Mouse (Mus musculus) kidney, adult 2 months (tissue): Measurements from ENCODE around the gene Wdr63. TPM values are rescaled to one million over a fixed set of nuclear protein-coding genes. Genes with fewer than 3 reads are reported as not detected.
A peak's percentile ranks its signal among the peaks of the same experiment; 100 is the strongest.

Experiments
- DNase-seq: peaks from one replicate; pipeline ENCODE4 v3.0.0; 2021
- H3K27ac ChIP-seq: fragments of 200-500 bp; 2 replicates; pipeline ENCODE4 v1.5.1; 2012; ENCODE audit warnings: low read depth, low read length, control low read depth, inconsistent platforms; ENCODE audit not compliant: insufficient read depth
- H3K27me3 ChIP-seq: fragments of 200-500 bp; replicated peaks from 2 replicates; pipeline ENCODE4 v1.6.1; 2012; ENCODE audit warnings: mild to moderate bottlenecking, moderate library complexity, low read length, inconsistent platforms; ENCODE audit not compliant: control insufficient read depth, insufficient read depth
- H3K36me3 ChIP-seq: fragments of 200-500 bp; 2 replicates; pipeline ENCODE4 v1.6.1; 2012; ENCODE audit warnings: mild to moderate bottlenecking, moderate library complexity, low read length, inconsistent platforms; ENCODE audit not compliant: control insufficient read depth, insufficient read depth
- H3K4me1 ChIP-seq: fragments of 200-500 bp; 2 replicates; pipeline ENCODE4 v1.6.1; 2011; ENCODE audit warnings: low read length; ENCODE audit not compliant: control insufficient read depth, insufficient read depth
- H3K4me3 ChIP-seq: fragments of 200-500 bp; 2 replicates; pipeline ENCODE4 v1.5.1; 2011; ENCODE audit warnings: mild to moderate bottlenecking, low read depth, low read length, control low read depth; ENCODE audit not compliant: insufficient read depth
- CTCF ChIP-seq: fragments of 200-500 bp; conservative IDR thresholded peaks from 2 replicates; pipeline ENCODE4 v1.5.1; 2011; ENCODE audit warnings: low read depth, mild to moderate bottlenecking, control low read depth, low read length, moderate library complexity, mixed read lengths; ENCODE audit not compliant: insufficient read depth, insufficient read length
- POLR2A ChIP-seq: fragments of 200-500 bp; IDR thresholded peaks from one replicate; pipeline ENCODE4 v1.6.1; 2011; ENCODE audit warnings: low read depth, low read length, control low read depth
- WGBS: fragments of 180-500 bp; shearing (Covaris S2); methylation state at CpG from one replicate; pipeline ENCODE4 v1.1.7; 2018; 5-methylcytosine and 5-hydroxymethylcytosine counted together
- polyA plus RNA-seq: library from polyadenylated mRNA; depleted of rRNA; stranded (reverse); fragments of >200 nt; gene quantifications from 2 replicates; pipeline ENCODE4 v1.2.3, GENCODE M21; 2012

Gene Wdr63
- polyA plus RNA-seq, 1 experiment = not detected

- TF ChIP-seq CTCF (no peak), POLR2A (no peak)
- no peak overlapping the region for H3K4me3 ChIP-seq
- 97% methylated on average over 6 of the region's 6 CpGs for WGBS
These were observed 82.4 kb downstream of the Wdr63 start for GRCm38 (mm10) chr3:146025499-146025898.

DNA sequence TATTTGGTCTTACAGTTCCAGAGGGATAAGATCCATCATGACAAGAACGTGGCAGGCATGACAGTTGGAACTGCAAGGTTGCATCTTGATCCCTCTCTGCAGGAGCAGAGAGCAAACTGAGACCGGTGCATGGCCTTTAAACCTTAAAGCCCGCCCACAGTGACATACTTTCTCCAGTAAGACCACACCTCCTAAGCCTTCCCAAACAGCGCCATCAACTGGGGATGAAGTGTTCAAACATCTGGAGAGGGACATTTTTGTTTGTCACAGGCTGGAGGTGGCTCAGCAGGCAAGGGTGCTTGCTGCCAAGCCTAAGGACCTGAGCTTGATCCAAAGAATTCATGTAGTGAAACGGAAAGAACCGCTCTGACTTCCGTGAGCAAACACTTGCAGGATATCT, 83.2 kb downstream of the Wdr63 start:
- no peaks in the 10 kb centered on the region for H3K36me3 ChIP-seq
- no peaks in the 10 kb centered on the region for H3K4me1 ChIP-seq
- WGBS = 90% methylated on average over 7 of the region's 7 CpGs
- H3K27me3 ChIP-seq = no peaks in the 10 kb centered on the region
- peak; percentile 15 for DNase-seq
- TF ChIP-seq CTCF = no peak
- no peak for TF ChIP-seq POLR2A
- no peak overlapping the region for H3K4me3 ChIP-seq
- no peak overlapping the region for H3K27ac ChIP-seq

More at GRCm38 (mm10) chr3:146025499-146025898, 82.4 kb downstream of the Wdr63 start:
- DNase-seq = no peak
- no peak overlapping the region for H3K27ac ChIP-seq
- no peaks in the 10 kb centered on the region for H3K27me3 ChIP-seq
- H3K4me1 ChIP-seq = no peaks in the 10 kb centered on the region
- H3K36me3 ChIP-seq = no peaks in the 10 kb centered on the region

- no peak for DNase-seq
- WGBS = 89% methylated on average over 9 of the region's 9 CpGs
- Histone ChIP-seq H3K36me3 (peaks cover 4% of the 10 kb centered on the region), H3K4me3 (no peak overlapping the region), H3K4me1 (no peaks in the 10 kb centered on the region), H3K27ac (no peak overlapping the region), H3K27me3 (no peaks in the 10 kb centered on the region)
- TF ChIP-seq POLR2A (no peak), CTCF (no peak)
These were observed 85.7 kb downstream of the Wdr63 start for GRCm38 (mm10) chr3:146022232-146022631.

GRCm38 (mm10) chr3:146017521-146017920, 90.4 kb downstream of the Wdr63 start:
- 70% methylated on average over 9 of the region's 9 CpGs for WGBS
- Histone ChIP-seq H3K4me3 (no peak overlapping the region), H3K27me3 (no peaks in the 10 kb centered on the region), H3K36me3 (peaks cover 6% of the 10 kb centered on the region), H3K4me1 (no peaks in the 10 kb centered on the region), H3K27ac (no peak overlapping the region)
- DNase-seq = no peak
- TF ChIP-seq CTCF (no peak), POLR2A (no peak)

- DNase-seq = no peak
- no peak for TF ChIP-seq POLR2A
- Histone ChIP-seq H3K27me3 (no peaks in the 10 kb centered on the region), H3K36me3 (peaks cover 6% of the 10 kb centered on the region), H3K4me1 (no peaks in the 10 kb centered on the region), H3K27ac (no peak overlapping the region), H3K4me3 (no peak overlapping the region)
- WGBS = 85% methylated on average over 13 of the region's 13 CpGs
These were observed 91.0 kb downstream of the Wdr63 start for GRCm38 (mm10) chr3:146016979-146017378.

DNA sequence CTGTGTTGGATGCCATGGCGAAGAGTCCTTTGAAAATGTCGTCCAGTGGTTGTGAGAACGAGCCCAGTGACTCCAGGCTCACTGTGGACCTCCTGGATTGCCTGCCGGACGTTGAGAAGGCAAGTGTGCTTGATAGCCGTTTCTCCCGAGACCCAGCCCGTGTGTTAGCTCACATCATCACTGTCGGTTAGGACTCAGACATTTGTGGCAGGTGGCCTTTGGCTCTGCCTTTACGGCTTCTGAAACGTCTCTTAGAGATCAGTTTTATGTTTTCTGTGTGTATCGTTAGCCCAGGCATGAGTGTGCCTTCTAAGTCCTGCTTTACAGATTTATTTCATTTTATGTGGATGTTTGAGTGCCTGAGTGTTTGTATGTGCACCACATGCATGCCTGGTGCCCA, 93.6 kb downstream of the Wdr63 start:
- peaks cover 6% of the 10 kb centered on the region for H3K36me3 ChIP-seq
- no peak for DNase-seq
- TF ChIP-seq POLR2A (no peak), CTCF (no peak)
- no peak overlapping the region for H3K4me3 ChIP-seq
- H3K4me1 ChIP-seq = peaks cover 15% of the 10 kb centered on the region
- H3K27ac ChIP-seq = no peak overlapping the region
- H3K27me3 ChIP-seq = no peaks in the 10 kb centered on the region
- WGBS = 97% methylated on average over 12 of the region's 12 CpGs

DNA sequence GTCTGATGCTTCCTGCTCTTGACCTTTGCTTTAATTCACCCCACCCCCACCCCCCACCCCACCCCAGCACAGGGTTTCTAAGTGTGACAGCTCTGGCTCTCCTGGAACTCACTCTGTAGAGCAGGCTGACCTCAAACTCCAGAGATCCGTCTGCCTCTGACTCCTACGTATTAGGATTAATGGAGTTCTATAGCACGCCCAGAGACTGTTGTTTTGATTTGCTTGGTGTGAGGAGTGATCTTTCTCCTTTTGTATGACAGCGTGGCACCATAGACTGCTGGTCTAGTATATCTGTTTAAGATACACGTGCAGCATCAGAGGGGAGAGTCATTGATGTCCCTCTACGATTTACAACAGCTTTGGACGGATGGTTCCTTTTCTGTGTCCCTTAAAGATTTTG, 94.4 kb downstream of the Wdr63 start:
- TF ChIP-seq POLR2A (no peak), CTCF (no peak)
- Histone ChIP-seq H3K27me3 (no peaks in the 10 kb centered on the region), H3K36me3 (peaks cover 6% of the 10 kb centered on the region), H3K4me3 (no peak overlapping the region), H3K4me1 (peaks cover 15% of the 10 kb centered on the region), H3K27ac (no peak overlapping the region)
- 76% methylated on average over 7 of the region's 7 CpGs for WGBS
- DNase-seq = no peak
